Mouse (Mus musculus) adipocyte (in vitro differentiated cells): Measurements from ENCODE around the gene U2af1l4.
A peak's percentile ranks its signal among the peaks of the same experiment; 100 is the strongest.

Experiments used
- DNase-seq: peaks from one replicate; pipeline ENCODE4 v3.0.0-alpha.2; 2016; ENCODE audit warnings: low spot score

The U2af1l4 gene

GRCm38 (mm10) chr7:30563117-30563905, at the start of gene U2af1l4, which contains the start of the genes Gm49396 and Psenen:
Gene U2af1l4, plus strand, starts transcription at chr7:30563301.
Gene Gm49396, plus strand, starts transcription at chr7:30563344.
Gene Psenen, minus strand, starts transcription at chr7:30563627.
- peak; percentile 98 for DNase-seq

GRCm38 (mm10) chr7:30515003-30515760, 47.9 kb upstream of the U2af1l4 start:
- DNase-seq: no peak

- no peak for DNase-seq
These were observed 44.8 kb upstream of the U2af1l4 start for GRCm38 (mm10) chr7:30518325-30518724.

GRCm38 (mm10) chr7:30520396-30520795, 42.7 kb upstream of the U2af1l4 start:
- no peak for DNase-seq

- no peak for DNase-seq
These were observed 42.2 kb upstream of the U2af1l4 start for GRCm38 (mm10) chr7:30520856-30521255.

DNA sequence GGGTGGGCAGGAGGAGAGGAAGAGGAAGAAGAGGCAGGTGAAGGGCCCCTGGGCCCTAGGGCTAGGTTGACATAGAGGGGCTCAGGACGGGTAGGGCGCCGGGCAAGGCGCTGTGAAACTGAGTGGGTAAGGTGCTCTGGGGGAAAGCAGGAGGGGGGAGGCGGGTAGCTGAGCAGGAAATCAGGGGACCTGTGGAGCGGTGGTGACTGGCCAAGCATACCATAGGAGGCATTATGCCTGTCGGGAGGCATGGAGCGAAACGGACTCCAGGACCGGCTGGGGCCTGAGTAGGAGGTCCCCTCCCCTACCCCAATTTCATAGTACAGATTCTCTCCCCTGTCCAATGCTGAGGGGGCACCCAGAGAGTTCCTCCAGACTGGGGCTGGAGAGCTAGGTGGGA, 40.2 kb upstream of the U2af1l4 start:
- no peak for DNase-seq

DNA sequence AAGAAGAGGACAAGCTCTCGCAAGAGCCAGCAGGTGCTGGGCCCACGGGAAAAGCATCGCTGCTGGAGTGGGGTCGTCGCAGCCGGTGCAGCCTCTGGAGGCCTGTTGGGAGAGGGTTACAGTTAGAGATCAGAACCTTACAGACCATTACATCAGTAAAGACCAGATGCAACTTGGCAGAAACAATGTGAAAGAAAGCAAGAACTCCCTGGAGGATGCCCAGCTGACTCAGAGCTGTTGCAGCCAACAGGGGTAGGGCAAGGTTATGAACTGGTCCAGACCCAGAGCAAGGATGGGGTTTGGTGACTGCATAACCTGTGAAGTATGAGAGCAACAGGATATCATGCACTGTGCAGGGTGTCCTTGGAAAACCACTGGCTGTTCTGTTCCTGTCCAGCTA, 38.6 kb upstream of the U2af1l4 start:
- peak; percentile 74 for DNase-seq

GRCm38 (mm10) chr7:30525954-30526353, 37.1 kb upstream of the U2af1l4 start:
- DNase-seq: no peak

- DNase-seq: no peak
These were observed 36.7 kb upstream of the U2af1l4 start for GRCm38 (mm10) chr7:30526399-30526798.

GRCm38 (mm10) chr7:30526981-30527380, 36.1 kb upstream of the U2af1l4 start:
- DNase-seq: no peak

DNA sequence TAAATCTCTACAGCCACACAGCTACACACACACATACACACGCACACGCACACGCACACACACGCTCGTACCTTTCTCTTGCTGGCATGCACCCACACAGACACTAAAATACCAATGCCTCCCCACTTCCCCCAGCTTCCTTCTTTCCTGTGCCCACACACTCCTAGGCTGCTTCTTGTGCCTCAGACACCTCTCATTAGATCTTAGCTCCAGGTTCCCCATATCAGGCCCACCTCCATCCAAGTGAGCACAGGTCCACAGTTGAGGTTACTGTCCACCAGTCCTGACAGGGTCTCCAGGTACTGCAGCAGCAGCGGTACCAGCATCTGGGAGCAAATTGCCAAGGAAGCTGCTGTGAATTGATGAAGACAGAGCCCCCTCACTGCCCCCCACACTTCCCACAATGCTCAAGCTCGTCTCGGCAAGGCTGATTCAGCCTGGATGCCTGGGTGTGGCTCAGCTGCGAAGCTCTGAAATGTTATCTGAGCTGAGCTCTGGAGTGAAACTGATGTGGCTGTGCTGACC, 31.7 kb upstream of the U2af1l4 start:
- DNase-seq: no peak

DNA sequence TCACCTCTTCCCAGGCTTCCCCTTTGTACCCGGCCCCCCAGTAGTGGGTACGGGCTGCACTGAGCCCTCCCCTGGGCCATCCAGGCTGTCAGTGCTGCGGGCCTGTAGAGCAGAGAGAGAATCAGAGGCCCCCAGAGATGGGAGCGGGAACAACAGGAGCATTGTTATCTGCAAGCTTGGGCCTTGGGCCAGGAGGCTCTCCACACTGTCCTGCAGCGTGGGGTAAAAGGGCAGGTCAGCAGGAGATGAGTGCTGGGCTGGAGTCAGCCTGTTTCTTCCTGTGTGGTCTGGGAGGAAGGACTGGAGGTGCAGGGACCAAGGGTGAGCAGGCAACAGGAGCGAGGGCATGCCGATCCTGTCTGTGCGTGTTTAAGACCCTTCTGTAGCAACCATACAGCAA, 30.2 kb upstream of the U2af1l4 start:
- DNase-seq: peak; percentile 61

- DNase-seq: no peak
These were observed 29.0 kb upstream of the U2af1l4 start for GRCm38 (mm10) chr7:30533941-30534632.

- DNase-seq: peak; percentile 91
These were observed 28.2 kb upstream of the U2af1l4 start, which contains the start of gene Arhgap33 for GRCm38 (mm10) chr7:30534633-30535577. Gene Arhgap33, minus strand, starts transcription at chr7:30535060.

- DNase-seq: no peak
These were observed 22.5 kb upstream of the U2af1l4 start for GRCm38 (mm10) chr7:30540572-30540971.

GRCm38 (mm10) chr7:30544327-30544726, 18.8 kb upstream of the U2af1l4 start:
- DNase-seq: no peak

DNA sequence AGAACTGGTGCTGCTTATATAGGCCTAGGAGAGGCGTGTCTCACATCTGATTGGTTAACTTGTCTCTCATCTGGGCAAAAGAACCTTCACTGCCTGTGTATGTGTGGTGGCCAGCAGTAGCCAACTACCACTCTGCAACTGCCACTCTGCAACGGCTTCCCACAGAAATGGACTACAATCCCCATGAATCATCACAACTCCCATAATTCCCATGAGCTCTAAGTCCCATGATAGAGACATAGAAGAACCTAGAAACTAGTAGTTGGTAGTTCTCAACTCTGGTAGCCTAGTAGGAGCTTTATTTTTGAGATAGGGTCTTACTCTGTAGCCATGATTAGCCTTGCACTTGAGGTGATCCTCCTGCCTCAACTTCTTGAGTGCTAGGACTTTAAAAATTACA, 13.2 kb upstream of the U2af1l4 start:
- no peak for DNase-seq

GRCm38 (mm10) chr7:30550603-30551002, 12.5 kb upstream of the U2af1l4 start:
- no peak for DNase-seq

DNA sequence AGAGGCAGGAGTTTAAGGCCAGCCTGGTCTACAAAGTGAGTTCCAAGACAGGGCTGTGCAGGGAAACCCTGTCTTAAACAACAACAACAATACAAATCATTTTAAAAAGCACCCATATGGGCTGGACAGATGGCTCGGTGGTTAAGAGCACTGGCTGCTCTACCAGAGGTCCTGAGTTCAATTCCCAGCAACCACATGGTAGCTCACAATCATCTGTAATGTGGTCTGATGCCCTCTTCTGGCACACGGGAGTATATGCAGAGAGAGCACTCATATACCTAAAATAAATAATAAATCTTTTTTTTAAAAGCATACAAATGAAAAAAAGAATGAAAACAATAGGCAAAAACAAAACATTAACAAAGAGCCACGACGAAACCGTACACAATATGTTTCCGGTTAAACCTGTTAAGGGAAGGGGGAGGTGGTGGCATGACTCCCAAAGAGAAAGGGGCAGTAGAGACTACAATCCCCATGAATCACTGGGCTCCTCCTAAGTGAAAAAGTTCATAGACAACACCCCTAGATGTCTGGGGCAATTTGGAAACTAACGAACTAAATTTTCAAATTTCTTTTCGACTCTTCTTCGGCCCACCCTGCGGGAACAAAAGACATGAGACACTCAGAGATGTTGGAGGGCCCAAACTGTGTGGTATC, 11.5 kb upstream of the U2af1l4 start:
- no peak for DNase-seq
